Mouse (Mus musculus): ENCODE results near the gene Defb20.

Gene Defb20

DNA sequence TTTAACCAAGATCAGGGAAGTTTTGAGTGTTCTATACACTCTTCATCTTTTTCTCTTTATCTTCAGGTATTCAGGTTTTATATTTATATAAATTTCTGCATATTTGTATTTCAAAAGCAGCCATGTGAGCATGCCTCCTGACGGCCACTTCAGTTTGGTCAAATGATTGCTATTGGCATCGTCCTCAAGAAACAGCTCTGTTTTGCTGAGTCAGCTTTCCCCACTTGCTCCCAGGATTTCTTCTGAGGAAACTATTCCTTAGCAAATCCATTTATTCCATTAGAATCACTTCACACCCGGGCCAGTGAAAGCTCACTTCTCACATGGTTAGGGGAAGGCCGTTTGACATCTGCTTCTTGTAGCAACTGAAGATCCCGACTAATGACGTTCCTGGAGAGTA is 21.2 kb downstream of the Defb20 start:
- no peak for DNase-seq (ENCODE audit: low read depth, low spot score)

DNA sequence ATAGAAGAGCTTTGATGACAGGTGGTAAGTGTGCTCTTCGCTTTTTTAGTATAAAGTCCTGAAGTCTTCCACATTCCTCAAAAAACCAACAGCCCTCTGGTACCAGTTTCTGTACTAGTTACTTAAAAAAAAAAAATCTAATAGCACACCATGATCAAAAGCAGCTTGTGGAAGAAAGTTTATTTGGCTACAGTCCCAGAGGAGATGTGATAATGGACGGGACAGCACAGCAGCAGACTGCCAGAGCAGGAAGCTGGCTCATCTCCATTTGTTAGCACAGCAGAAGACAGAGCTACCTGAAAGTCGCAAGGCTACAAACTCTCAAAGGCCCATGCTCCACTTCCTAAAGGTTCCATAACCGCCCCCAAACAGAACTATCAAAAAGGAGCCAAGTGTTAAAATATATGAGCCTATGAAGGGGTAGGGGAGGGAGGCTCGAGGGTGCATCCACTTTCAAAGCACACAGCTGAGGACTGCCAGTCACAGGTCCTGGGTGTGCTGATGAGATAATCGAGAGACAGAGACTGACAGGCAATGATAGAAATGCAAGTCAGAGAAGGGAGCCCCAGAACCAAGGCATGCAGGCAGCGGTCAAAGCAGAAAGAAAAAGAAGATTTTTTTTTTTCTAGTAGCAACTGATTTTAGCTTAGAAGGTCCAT is 23.5 kb downstream of the Defb20 start:
- DNase-seq (ENCODE audit: low read depth, low spot score) = no peak

DNA sequence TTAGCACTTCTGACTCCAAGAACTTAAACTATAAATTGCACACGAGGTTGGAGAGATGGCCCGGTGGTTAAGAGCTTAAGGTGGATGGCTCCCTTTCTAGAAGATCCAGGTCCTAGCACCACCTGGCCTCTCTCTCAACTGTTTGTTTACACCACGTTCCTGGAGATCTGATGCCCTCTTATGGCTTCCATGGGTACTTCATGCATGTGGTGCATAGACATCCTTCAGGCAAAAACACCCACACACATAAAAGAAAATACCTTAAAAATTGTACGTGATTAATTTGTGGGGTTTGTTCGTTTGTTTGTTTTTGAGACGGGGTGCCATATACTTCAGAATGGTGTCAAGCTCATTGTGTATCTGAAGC is 24.0 kb downstream of the Defb20 start:
- peak; percentile 26 for DNase-seq (ENCODE audit: low read depth, low spot score)

DNA sequence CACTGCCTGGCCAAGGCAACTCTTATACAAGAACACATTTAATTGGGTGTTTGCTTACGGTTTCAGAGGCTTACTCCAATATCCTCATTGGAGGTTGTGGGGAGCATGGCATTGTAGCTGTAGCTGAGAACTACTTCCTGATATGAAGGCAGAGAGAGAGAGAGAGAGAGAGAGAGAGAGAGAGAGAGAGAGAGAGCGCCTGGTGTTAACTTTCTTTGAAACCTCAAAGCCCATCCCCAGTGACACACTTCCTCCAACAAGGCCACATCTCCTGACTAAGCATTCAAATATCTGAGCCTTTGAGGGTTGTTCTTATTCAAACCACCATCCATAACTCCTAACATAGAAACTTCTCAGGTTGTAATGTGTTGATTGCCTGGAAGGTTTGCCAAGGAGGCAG is 27.1 kb downstream of the Defb20 start:
- DNase-seq (ENCODE audit: low read depth, low spot score) = no peak

DNA sequence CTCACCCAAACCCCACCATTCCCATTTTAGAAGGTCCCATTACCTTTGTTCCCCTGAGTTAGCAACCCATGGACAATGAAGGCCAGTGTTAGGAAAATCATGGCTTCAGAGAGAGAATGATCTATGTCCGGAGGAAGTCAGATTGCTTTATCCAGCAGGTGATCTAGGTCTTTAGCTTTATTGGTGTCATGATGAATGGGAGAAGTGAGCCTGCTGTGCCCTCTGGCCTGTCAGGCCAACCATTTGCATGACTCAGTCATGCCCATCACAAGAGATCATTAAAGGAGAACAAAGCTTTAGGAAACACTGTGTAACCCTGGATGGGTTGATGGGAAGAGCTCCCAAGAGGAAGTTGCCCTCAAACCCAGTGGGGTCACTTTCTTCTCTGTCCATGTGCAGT is 34.7 kb downstream of the Defb20 start, which contains the start of gene Defb26:
Defb26 (minus strand) TSS at position 101 of the 400 bp plus-strand sequence.
- no peak for DNase-seq (ENCODE audit: low read depth, low spot score)

DNA sequence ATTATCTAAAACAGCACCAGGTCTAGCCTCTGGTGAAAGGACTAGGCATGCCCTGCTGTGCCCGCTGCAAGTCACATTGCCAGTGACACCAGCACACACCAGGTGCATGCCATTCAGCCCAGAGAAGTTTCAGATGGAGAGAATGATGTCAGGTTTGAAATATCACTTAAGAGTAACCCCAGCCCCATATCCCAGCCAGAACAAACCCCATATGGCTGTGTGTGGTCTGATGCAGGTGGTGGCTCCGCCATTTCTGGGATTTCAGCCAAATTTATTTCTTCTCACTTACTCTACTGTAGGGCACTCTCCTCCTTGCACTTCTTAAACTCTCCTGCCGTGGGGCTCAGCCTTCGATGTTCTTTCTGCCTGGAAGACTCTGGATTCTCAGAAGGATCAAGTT is 39.2 kb downstream of the Defb20 start:
- no peak for DNase-seq (ENCODE audit: low read depth, low spot score)

DNA sequence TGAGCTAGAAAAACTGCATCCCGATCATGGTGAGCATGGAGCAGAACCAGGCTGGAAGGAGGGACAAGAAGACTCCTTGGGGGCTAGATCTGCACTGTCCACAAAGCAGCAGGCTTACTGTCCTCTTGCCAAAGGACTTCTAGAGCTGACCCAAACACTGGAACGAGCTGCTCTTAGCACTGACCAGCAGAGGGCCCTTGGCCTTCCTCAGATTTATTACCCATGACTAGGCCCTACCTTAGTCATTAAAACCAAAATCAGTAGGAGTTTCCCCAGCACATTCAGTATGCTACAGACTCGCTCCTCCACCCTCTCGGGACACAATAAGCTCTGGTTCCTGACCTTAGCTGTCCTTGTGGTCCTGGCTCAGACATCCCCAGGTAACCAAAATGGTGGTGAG is 41.1 kb downstream of the Defb20 start, which contains the start of gene Defb28:
Defb28 (plus strand) TSS at position 275 of the 400 bp plus-strand sequence.
- DNase-seq (ENCODE audit: low read depth, low spot score) = no peak
